Mouse (Mus musculus) kidney, postnatal 14 days (tissue): ENCODE data around the gene Psmg4.

Experiments
- DNase-seq: peaks from one replicate; pipeline ENCODE4 v3.0.0; 2022; ENCODE audit warnings: mixed read lengths

The Psmg4 gene

DNA sequence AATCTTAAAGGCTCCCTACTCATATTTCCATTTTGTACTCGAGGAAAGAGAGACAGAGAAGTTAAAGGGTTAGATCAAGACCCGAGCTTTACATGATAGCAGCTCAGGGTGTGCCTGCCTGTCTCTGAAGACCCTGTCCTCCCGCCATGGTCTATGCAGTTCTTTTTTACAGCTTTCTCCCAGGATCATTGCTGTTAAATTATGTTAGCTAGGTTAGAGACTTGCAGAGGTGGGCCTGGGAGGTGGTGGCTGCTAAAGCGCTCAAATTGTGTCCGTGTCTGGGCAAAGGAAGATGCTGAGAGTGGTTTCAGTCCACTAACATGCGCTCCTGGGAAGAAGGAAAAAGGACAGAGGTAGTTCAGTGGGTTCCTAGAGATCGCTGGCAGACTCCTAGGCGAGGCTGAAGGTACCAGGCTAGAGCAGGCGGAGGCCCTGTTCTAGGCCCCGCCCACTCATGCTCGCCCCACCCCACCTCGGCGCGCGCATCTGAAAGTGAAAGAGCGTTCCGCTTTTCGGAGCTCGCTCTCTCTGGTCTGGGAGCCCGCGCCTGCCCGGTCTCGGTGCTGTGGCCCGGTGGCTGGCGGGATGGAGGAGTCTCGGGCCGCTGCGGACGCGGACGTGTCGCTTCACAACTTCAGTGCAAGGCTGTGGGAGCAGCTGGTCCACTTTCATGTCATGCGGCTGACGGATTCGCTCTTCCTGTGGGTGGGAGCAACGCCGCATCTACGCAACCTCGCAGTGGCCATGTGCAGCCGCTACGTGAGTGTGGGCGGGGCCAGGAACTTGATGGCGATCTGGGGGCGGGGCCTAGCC, at the start of gene Psmg4:
TSS of gene Psmg4 (plus strand) at position 474 of the 813 bp plus-strand sequence.
- DNase-seq = peak; percentile 95

DNA sequence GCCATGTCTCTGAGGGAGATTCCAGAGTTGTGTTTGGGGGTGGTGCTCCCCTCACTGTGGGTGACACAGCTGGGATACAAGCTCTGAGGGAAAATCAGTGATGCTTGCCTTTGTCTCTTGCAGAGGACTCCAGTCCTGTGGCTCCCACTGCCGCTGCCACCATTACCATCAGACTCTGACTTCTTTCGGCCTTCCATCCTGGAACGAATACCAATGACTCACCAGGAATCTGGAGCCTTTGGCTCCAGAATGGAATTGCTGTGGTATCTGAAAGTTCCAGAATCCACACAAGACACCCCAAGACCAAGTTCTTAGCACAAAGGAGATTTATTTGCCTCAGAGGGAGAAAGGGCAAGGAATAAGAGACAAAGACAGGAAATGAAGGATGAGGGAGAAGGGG, 49.7 kb upstream of the Psmg4 start:
- no peak for DNase-seq

DNA sequence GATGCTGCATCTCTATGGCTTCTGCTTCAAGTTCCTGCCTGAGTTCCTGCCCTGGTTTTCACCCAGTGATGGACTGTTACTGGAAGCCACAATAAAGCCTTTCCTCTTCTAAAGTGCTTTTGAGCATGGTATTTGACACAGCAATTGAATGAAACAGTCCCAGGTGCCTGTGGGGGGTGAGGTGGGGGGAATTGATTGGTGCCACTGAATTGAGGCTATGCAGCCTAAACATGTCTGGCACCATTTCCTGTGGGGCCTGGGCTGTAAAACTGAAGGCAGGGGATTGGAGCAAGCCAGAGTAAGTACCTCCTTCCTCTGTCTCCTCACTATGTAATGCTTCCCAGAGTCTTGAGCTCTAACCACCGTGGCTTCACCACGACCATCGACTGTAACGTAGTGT, 48.1 kb upstream of the Psmg4 start:
- DNase-seq = no peak

GRCm38 (mm10) chr13:34116508-34116907, 46.3 kb upstream of the Psmg4 start:
- DNase-seq = no peak

GRCm38 (mm10) chr13:34118816-34119215, 43.9 kb upstream of the Psmg4 start:
- DNase-seq = no peak

- DNase-seq = no peak
Observed at GRCm38 (mm10) chr13:34119406-34119805, 43.4 kb upstream of the Psmg4 start.

- DNase-seq = no peak
Observed at GRCm38 (mm10) chr13:34120536-34120935, 42.2 kb upstream of the Psmg4 start.

GRCm38 (mm10) chr13:34125711-34126110, 37.1 kb upstream of the Psmg4 start:
- peak; percentile 62 for DNase-seq

- DNase-seq = peak; percentile 66
Observed at GRCm38 (mm10) chr13:34128276-34129114, 34.3 kb upstream of the Psmg4 start.

DNA sequence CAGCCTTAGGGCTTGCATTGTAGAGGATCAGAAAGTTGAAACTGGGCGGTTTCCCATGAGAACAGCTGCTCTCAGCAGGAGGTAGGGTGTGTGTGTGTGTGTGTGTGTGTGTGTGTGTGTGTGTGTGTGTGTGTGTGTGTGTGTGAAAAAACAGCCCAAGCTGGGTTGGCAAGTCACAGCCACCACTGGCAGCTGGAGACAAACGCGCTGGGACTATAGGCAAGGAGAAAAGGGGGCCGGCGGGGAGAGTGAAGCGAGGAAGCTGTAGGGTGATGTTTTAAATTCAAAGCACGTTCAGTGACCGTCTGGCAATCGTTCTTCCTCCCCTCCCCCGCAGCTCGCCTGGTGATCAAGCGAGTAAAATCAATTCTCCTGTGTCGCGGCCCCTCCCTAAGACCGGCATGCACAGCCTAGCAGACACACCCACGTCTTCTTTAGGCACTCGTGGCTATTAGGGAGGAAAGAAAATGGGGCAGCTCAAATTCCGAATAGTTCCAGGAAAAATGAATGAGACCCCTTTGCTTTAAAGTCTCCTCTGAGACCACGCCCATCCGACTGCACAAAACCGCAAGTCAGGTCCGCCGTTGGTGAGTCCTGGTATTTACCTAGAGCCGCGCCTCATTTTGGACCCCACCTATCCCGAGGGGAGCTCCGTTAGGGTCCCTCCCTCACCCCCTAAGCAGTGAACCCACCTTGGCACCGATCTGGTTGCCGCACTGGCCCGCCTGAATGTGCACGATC, 33.1 kb upstream of the Psmg4 start:
- DNase-seq = peak; percentile 77

GRCm38 (mm10) chr13:34130226-34130731, 32.5 kb upstream of the Psmg4 start, which contains the start of gene Tubb2b:
TSS of gene Tubb2b (minus strand) at chr13:34130466.
- DNase-seq = peak; percentile 74

- peak; percentile 24 for DNase-seq
Observed at GRCm38 (mm10) chr13:34131011-34131707, 31.6 kb upstream of the Psmg4 start.

DNA sequence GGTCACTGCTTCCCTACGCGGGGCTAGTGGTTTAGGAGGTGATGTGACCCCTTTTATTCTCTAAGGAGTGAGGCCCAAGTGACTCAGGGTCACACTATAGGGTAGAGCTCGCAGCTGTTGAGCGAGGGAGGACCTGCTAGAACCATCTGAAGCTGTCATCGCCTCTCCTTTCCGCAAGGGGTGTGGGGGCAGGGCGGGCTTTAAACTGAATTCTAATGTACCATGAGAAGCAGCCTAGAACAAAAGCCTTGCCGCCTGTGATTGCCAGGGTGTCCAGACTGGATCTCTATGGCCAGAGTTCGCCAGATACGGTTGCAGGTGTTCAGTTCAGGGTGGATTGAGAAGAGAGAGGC, 31.1 kb upstream of the Psmg4 start:
- peak; percentile 29 for DNase-seq

DNA sequence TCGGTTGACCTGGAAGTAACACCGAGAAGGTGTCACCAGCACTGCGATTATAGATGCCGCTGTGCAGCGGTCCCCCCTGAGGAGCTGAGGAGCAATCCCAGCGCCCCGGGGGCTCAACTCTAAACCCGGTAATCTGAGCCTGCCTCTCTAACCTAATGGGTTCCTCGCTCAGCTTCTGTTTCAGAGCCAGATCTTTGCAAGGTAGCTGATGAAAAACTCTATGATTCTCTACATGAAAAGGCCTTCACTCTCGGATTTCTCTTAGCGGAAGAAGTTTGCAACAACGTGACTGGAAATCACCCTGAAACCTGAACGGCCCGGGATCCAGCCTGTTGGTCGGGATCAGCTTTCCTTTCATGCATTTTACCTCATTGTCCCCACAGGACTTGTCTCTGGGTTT, 30.5 kb upstream of the Psmg4 start:
- DNase-seq = no peak

- DNase-seq = no peak
Observed at GRCm38 (mm10) chr13:34132875-34133274, 29.9 kb upstream of the Psmg4 start.

- peak; percentile 21 for DNase-seq
Observed at GRCm38 (mm10) chr13:34133326-34134071, 29.3 kb upstream of the Psmg4 start.

DNA sequence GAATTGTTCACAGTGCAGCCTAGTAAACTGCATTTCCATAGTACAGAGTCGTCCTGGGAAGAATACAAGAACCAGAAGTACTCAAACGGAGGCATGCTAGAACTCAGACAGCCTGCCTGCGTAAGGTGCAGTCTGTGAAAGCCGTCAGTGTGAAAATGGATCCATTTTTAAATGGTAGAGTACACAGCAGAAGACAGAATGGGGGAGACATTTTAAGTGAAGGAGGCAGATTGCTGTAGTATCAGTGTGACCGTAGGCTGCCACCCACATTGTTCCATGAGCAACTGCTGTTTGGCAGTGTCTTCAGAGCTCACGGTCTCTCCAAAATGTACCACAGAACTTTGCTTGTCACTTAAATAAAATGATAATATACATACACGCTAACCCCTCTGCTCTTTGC, 28.5 kb upstream of the Psmg4 start:
- no peak for DNase-seq

- no peak for DNase-seq
Observed at GRCm38 (mm10) chr13:34136605-34137004, 26.2 kb upstream of the Psmg4 start.

GRCm38 (mm10) chr13:34143389-34143788, 19.4 kb upstream of the Psmg4 start:
- DNase-seq = no peak

- DNase-seq = no peak
Observed at GRCm38 (mm10) chr13:34146916-34147315, 15.8 kb upstream of the Psmg4 start.

DNA sequence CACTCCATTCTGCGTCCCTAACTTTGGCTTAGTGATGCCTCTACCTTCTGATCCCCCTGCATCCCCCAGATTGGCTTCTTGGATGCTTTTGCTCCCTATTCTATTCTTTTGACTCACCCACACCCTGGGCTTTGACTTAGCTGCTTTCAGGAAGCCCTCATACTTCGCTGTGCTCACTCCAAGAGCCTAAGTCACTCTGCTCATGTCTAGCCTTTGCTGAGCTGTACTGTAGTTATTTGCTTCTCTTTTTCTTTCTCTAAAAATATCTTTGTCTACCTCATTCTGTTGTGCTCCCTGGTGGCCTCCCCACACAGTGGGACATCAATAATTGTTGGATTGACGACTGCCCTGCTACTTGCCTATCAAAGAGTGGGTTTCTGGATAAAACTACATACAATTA, 14.6 kb upstream of the Psmg4 start:
- no peak for DNase-seq
